Mouse (Mus musculus): ENCODE results near the gene 4930558C23Rik.
"Not testable (repeated sequence)": the region's sequence is repeated elsewhere in the genome, so short reads cannot be mapped to it uniquely, and the experiment has no call there.

4930558C23Rik gene

GRCm38 (mm10) chr3:95402741-95403140, at the start of gene 4930558C23Rik:
Gene 4930558C23Rik (minus strand): TSS chr3:95402841.
- DNase-seq, result no peak

- DNase-seq, result peak; percentile 14 to 45
These were observed 48.3 kb upstream of the 4930558C23Rik start for GRCm38 (mm10) chr3:95450915-95451314.

- peak; percentile 23 to 53 for DNase-seq
These were observed 47.8 kb upstream of the 4930558C23Rik start for GRCm38 (mm10) chr3:95450408-95450807.

- no peak for DNase-seq
These were observed 42.7 kb upstream of the 4930558C23Rik start for GRCm38 (mm10) chr3:95445311-95445710.

- no peak for DNase-seq
These were observed 39.9 kb upstream of the 4930558C23Rik start for GRCm38 (mm10) chr3:95442406-95443117.

GRCm38 (mm10) chr3:95439670-95440069, 37.0 kb upstream of the 4930558C23Rik start:
- DNase-seq, result no peak

GRCm38 (mm10) chr3:95438636-95439035, 36.0 kb upstream of the 4930558C23Rik start:
- DNase-seq, result not testable (repeated sequence)

- DNase-seq, result no peak
These were observed 32.9 kb upstream of the 4930558C23Rik start for GRCm38 (mm10) chr3:95435561-95435960.

GRCm38 (mm10) chr3:95434983-95435370, 32.3 kb upstream of the 4930558C23Rik start:
- no peak for DNase-seq

GRCm38 (mm10) chr3:95434136-95434982, 31.7 kb upstream of the 4930558C23Rik start, which contains the start of gene Arnt:
Gene Arnt (plus strand): TSS chr3:95434388.
- DNase-seq, result peak; percentile 95 to 97

GRCm38 (mm10) chr3:95433301-95433915, 30.8 kb upstream of the 4930558C23Rik start:
- no peak for DNase-seq

- DNase-seq, result not testable (repeated sequence)
These were observed 25.8 kb upstream of the 4930558C23Rik start for GRCm38 (mm10) chr3:95428423-95428822.

- DNase-seq, result not testable (repeated sequence)
These were observed 25.2 kb upstream of the 4930558C23Rik start for GRCm38 (mm10) chr3:95427891-95428238.

- not testable (repeated sequence) for DNase-seq
These were observed 24.7 kb upstream of the 4930558C23Rik start for GRCm38 (mm10) chr3:95427117-95427890.

GRCm38 (mm10) chr3:95426476-95426875, 23.8 kb upstream of the 4930558C23Rik start:
- not testable (repeated sequence) for DNase-seq

- DNase-seq, result no peak
These were observed 15.2 kb upstream of the 4930558C23Rik start for GRCm38 (mm10) chr3:95417866-95418265.

GRCm38 (mm10) chr3:95412268-95412667, 9.6 kb upstream of the 4930558C23Rik start:
- DNase-seq, result no peak

- no peak for DNase-seq
These were observed 6.2 kb upstream of the 4930558C23Rik start for GRCm38 (mm10) chr3:95408852-95409251.

- DNase-seq, result no peak
These were observed 5.1 kb upstream of the 4930558C23Rik start for GRCm38 (mm10) chr3:95407728-95408127.

GRCm38 (mm10) chr3:95394385-95394784, 8.3 kb downstream of the 4930558C23Rik start:
- peak; percentile 13 to 16 for DNase-seq

- DNase-seq, result no peak
These were observed 17.1 kb downstream of the 4930558C23Rik start for GRCm38 (mm10) chr3:95385401-95386075.

- no peak for DNase-seq
These were observed 29.4 kb downstream of the 4930558C23Rik start for GRCm38 (mm10) chr3:95373208-95373607.
